Mouse (Mus musculus): ENCODE measurements around the gene Srprb.

Gene Srprb

GRCm38 (mm10) chr9:103141266-103141665 lies 60.7 kb downstream of the Srprb start:
- no peak for DNase-seq

GRCm38 (mm10) chr9:103140384-103140783 lies 61.6 kb downstream of the Srprb start:
- DNase-seq = no peak

- DNase-seq = no peak
Observed at GRCm38 (mm10) chr9:103139481-103139880, 62.5 kb downstream of the Srprb start.

Data from lung, postnatal 36 days (tissue).